Mouse (Mus musculus) heart, adult 11 months (tissue): ENCODE data around the gene 4930402H24Rik.
A peak's percentile ranks its signal among the peaks of the same experiment; 100 is the strongest.

ENCODE experiments used
- DNase-seq: peaks from one replicate; pipeline ENCODE4 v3.0.0; 2022

4930402H24Rik gene

GRCm38 (mm10) chr2:130905751-130906583 is at the start of gene 4930402H24Rik, which contains the start of gene Atrn:
Gene 4930402H24Rik (minus strand): TSS chr2:130906406.
Gene Atrn (plus strand): TSS chr2:130906495.
- peak; percentile 99 for DNase-seq

GRCm38 (mm10) chr2:130950548-130950947 is 44.3 kb upstream of the 4930402H24Rik start:
- DNase-seq: peak; percentile 96

GRCm38 (mm10) chr2:130949781-130950180 is 43.6 kb upstream of the 4930402H24Rik start:
- DNase-seq: no peak

GRCm38 (mm10) chr2:130932865-130933264 is 26.7 kb upstream of the 4930402H24Rik start:
- no peak for DNase-seq

- no peak for DNase-seq
Measured at GRCm38 (mm10) chr2:130929994-130930393, 23.8 kb upstream of the 4930402H24Rik start.

GRCm38 (mm10) chr2:130928530-130928929 is 22.3 kb upstream of the 4930402H24Rik start:
- DNase-seq: no peak

- DNase-seq: no peak
Measured at GRCm38 (mm10) chr2:130928031-130928430, 21.8 kb upstream of the 4930402H24Rik start.

- no peak for DNase-seq
Measured at GRCm38 (mm10) chr2:130924950-130925349, 18.7 kb upstream of the 4930402H24Rik start.

- no peak for DNase-seq
Measured at GRCm38 (mm10) chr2:130919062-130919593, 12.9 kb upstream of the 4930402H24Rik start.

- no peak for DNase-seq
Measured at GRCm38 (mm10) chr2:130917686-130918085, 11.5 kb upstream of the 4930402H24Rik start.

- DNase-seq: no peak
Measured at GRCm38 (mm10) chr2:130916521-130917147, 10.4 kb upstream of the 4930402H24Rik start.

- no peak for DNase-seq
Measured at GRCm38 (mm10) chr2:130914873-130915272, 8.7 kb upstream of the 4930402H24Rik start.

GRCm38 (mm10) chr2:130911691-130912090 is 5.5 kb upstream of the 4930402H24Rik start:
- DNase-seq: no peak

GRCm38 (mm10) chr2:130906584-130907315 is 544 bp upstream of the 4930402H24Rik start:
- peak; percentile 93 for DNase-seq

GRCm38 (mm10) chr2:130898783-130899182 is 7.4 kb downstream of the 4930402H24Rik start:
- DNase-seq: no peak

GRCm38 (mm10) chr2:130897856-130898255 is 8.3 kb downstream of the 4930402H24Rik start:
- DNase-seq: peak; percentile 56

GRCm38 (mm10) chr2:130896944-130897343 is 9.3 kb downstream of the 4930402H24Rik start:
- peak; percentile 81 for DNase-seq

- DNase-seq: peak; percentile 84
Measured at GRCm38 (mm10) chr2:130887456-130887855, 18.8 kb downstream of the 4930402H24Rik start.

GRCm38 (mm10) chr2:130886983-130887382 is 19.2 kb downstream of the 4930402H24Rik start:
- peak; percentile 35 for DNase-seq

GRCm38 (mm10) chr2:130877376-130877775 is 28.8 kb downstream of the 4930402H24Rik start:
- peak; percentile 66 for DNase-seq

- no peak for DNase-seq
Measured at GRCm38 (mm10) chr2:130870916-130871315, 35.3 kb downstream of the 4930402H24Rik start.

GRCm38 (mm10) chr2:130862091-130862490 is 44.1 kb downstream of the 4930402H24Rik start:
- no peak for DNase-seq

GRCm38 (mm10) chr2:130852964-130853363 is 53.2 kb downstream of the 4930402H24Rik start:
- DNase-seq: no peak
